Mouse (Mus musculus): Measurements from ENCODE around the gene Ina. TPM values are rescaled to one million over a fixed set of nuclear protein-coding genes. Genes with fewer than 3 reads are reported as not detected.

Ina gene
- 0.02 and 0.36 TPM in 2 replicates for polyA plus RNA-seq (2012; rRNA removed)
- 0.09 TPM in 1 of 2 replicates, not detected in the other for polyA plus RNA-seq (2014; fragmentation: Nextera tagmentation; extraction: Ambion mirVana)

DNA sequence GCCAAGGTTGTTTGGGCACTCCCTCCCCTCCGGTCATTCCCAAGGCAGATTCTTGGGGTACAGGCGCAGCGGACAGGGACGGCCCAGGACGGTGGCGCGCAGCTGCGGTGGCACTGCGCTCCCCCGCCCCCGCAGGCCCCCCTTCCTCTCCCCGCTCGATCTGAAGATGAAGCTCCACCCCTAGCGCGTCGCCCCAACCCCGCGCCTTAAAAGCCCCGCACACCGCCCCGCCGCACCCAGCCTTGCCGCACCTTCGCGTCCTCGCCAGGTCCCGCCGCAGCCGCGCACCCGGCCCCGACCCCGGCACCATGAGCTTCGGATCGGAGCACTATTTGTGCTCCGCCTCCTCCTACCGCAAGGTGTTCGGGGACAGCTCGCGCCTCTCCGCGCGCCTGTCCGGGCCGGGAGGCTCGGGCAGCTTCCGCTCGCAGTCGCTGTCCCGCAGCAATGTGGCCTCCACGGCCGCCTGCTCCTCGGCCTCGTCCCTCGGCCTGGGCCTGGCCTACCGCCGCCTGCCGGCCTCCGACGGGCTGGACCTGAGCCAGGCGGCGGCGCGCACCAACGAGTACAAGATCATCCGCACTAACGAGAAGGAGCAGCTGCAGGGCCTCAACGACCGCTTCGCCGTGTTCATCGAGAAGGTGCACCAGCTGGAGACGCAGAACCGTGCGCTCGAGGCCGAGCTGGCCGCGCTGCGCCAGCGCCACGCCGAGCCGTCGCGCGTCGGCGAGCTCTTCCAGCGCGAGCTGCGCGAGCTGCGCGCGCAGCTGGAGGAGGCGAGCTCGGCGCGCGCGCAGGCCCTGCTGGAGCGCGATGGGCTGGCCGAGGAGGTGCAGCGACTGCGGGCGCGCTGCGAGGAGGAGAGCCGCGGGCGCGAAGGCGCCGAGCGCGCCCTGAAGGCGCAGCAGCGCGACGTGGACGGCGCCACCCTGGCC lies at the start of gene Ina, which contains the start of gene Nt5c2:
Gene Ina (plus strand): TSS at position 252 of the 935 bp plus-strand sequence.
Gene Nt5c2 (minus strand): TSS at position 707 of the 935 bp plus-strand sequence.
- TF ChIP-seq CTCF (IDR thresholded peaks at IDR 0.05; ENCODE audit: low read depth) (no peak), EP300 (IDR thresholded peaks at IDR 0.05; ENCODE audit: low read depth) (no peak)
- H3K9me3 ChIP-seq (ENCODE audit: control insufficient read depth, low read length), result no peaks in the 10 kb centered on the region
- peak within 1 kb of the TSS; percentile 40 for H3K4me2 ChIP-seq (ENCODE audit: low read depth)
- peaks cover 57% of the 10 kb centered on the region for H3K27me3 ChIP-seq (ENCODE audit: control insufficient read depth, insufficient read depth, low read length)
- H3K4me1 ChIP-seq (replicated peaks; ENCODE audit: control insufficient read depth in 2 of 2, insufficient read depth in 2 of 2, low read length in 1 of 2), result no peaks in the 10 kb centered on the region
- ATAC-seq (ENCODE audit: insufficient read depth) (0 out of 2 replicates have a peak, but pooled peaks have one; percentile 18), DNase-seq (ENCODE audit: low read depth in 3 of 3, low spot score in 3 of 3) (peak; percentile 9 to 27 (median 26))
- no peaks in the 10 kb centered on the region for H3K36me3 ChIP-seq (replicated peaks; ENCODE audit: control insufficient read depth, insufficient read depth, low read depth)
- H3K4me3 ChIP-seq (ENCODE audit: insufficient read depth in 1 of 2, low read depth in 2 of 2, low read length in 2 of 2), result peak within 1 kb of the TSS; percentile 3 to 37; a peak in 3 of 4 replicates
- no peak within 1 kb of the TSS for H3K27ac ChIP-seq
- under 1% methylated on average over 123 of the region's 124 CpGs for WGBS (ENCODE audit: insufficient replicate concordance)
- no peak within 1 kb of the TSS for H3K9ac ChIP-seq (replicated peaks)

DNA sequence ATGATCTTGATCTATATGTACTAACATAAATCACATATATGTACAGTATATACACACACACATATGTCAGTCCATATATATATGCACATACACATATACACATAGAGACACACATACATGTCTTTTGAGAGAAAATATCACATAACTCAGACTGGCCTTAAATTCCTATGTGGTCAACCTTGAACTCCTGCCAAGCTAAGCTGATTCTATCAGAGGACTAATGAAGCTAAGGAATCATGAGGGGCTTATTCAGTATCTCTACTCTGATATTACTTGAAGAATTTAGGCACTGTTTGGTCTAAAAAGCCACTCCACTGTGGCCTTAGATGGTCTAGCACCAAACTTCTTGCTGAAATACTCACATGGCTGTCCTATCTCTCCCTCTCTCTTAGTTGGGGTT lies 49.0 kb upstream of the Ina start:
- no peaks in the 10 kb centered on the region for H3K27me3 ChIP-seq (ENCODE audit: control insufficient read depth, insufficient read depth, low read length)
- H3K36me3 ChIP-seq (replicated peaks; ENCODE audit: control insufficient read depth, insufficient read depth, low read depth), result no peaks in the 10 kb centered on the region
- H3K4me3 ChIP-seq (ENCODE audit: insufficient read depth in 1 of 2, low read depth in 2 of 2, low read length in 2 of 2), result no peak overlapping the region
- ATAC-seq (ENCODE audit: insufficient read depth), result no peak
- no peak for DNase-seq (ENCODE audit: low read depth in 3 of 3, low spot score in 3 of 3)
- H3K9ac ChIP-seq (replicated peaks), result no peak overlapping the region
- no peak for TF ChIP-seq EP300 (IDR thresholded peaks at IDR 0.05; ENCODE audit: low read depth)
- TF ChIP-seq CTCF (IDR thresholded peaks at IDR 0.05; ENCODE audit: low read depth), result no peak
- H3K27ac ChIP-seq, result no peak overlapping the region
- H3K4me2 ChIP-seq (ENCODE audit: low read depth), result no peak overlapping the region
- no peaks in the 10 kb centered on the region for H3K9me3 ChIP-seq (ENCODE audit: control insufficient read depth, low read length)
- H3K4me1 ChIP-seq (replicated peaks; ENCODE audit: control insufficient read depth in 2 of 2, insufficient read depth in 2 of 2, low read length in 1 of 2), result peaks cover 10 to 28% of the 10 kb centered on the region in 2 experiments

DNA sequence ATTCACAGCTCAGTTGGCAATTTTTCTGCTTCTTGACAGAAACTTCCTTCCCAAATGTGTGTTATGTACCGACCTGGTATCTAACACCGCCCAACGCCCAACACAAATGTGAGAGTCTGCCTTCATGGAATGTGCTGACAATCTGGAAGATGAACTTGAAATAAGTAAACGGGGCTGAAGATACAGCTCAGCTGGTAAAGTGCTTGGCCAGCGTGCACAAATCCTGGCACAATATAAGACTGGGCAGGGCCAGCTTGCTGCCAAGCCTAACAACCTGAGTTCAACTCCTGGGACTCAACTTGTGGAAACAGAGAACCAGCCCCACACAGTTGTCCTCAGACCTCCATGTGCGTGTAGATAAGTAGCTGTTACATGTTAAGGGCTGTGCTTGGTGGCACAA lies 48.2 kb upstream of the Ina start:
- Histone ChIP-seq H3K4me1 (replicated peaks; ENCODE audit: control insufficient read depth in 2 of 2, insufficient read depth in 2 of 2, low read length in 1 of 2) (peaks cover 5 to 29% of the 10 kb centered on the region in 2 experiments), H3K4me3 (ENCODE audit: insufficient read depth in 1 of 2, low read depth in 2 of 2, low read length in 2 of 2) (no peak overlapping the region), H3K27ac (no peak overlapping the region), H3K36me3 (replicated peaks; ENCODE audit: control insufficient read depth, insufficient read depth, low read depth) (no peaks in the 10 kb centered on the region), H3K4me2 (ENCODE audit: low read depth) (no peak overlapping the region), H3K9ac (replicated peaks) (no peak overlapping the region), H3K27me3 (ENCODE audit: control insufficient read depth, insufficient read depth, low read length) (no peaks in the 10 kb centered on the region), H3K9me3 (ENCODE audit: control insufficient read depth, low read length) (no peaks in the 10 kb centered on the region)
- no peak for TF ChIP-seq CTCF (IDR thresholded peaks at IDR 0.05; ENCODE audit: low read depth)
- no peak for TF ChIP-seq EP300 (IDR thresholded peaks at IDR 0.05; ENCODE audit: low read depth)
- 76% methylated on average over 6 of the region's 6 CpGs for WGBS (ENCODE audit: insufficient replicate concordance)
- ATAC-seq (ENCODE audit: insufficient read depth) (no peak), DNase-seq (ENCODE audit: low read depth in 3 of 3, low spot score in 3 of 3) (no peak)

DNA sequence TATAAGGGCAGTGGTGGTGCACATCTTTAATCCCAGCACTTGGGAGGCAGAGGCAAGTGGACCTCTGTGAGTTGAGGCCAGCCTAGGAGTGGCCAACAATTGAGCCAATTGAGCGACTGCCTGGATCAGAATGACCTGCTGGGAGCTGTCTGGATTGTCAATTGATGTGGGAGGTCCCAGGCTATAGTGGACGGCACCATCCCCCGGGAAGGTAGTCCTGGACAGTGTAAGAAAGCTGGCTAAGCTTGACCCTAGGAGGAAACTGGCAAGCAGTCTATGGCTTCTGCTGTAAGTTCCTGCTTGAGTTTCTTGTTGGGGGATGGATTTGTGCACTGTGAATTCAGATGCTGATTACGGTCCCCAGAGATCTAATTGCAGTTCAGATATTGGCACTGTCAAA lies 46.6 kb upstream of the Ina start:
- Histone ChIP-seq H3K9ac (replicated peaks) (no peak overlapping the region), H3K27me3 (ENCODE audit: control insufficient read depth, insufficient read depth, low read length) (no peaks in the 10 kb centered on the region), H3K4me1 (replicated peaks; ENCODE audit: control insufficient read depth in 2 of 2, insufficient read depth in 2 of 2, low read length in 1 of 2) (peaks cover 2 to 28% of the 10 kb centered on the region in 2 experiments), H3K9me3 (ENCODE audit: control insufficient read depth, low read length) (no peaks in the 10 kb centered on the region), H3K4me2 (ENCODE audit: low read depth) (no peak overlapping the region), H3K4me3 (ENCODE audit: insufficient read depth in 1 of 2, low read depth in 2 of 2, low read length in 2 of 2) (no peak overlapping the region), H3K36me3 (replicated peaks; ENCODE audit: control insufficient read depth, insufficient read depth, low read depth) (no peaks in the 10 kb centered on the region), H3K27ac (no peak overlapping the region)
- ATAC-seq (ENCODE audit: insufficient read depth), result no peak
- no peak for DNase-seq (ENCODE audit: low read depth in 3 of 3, low spot score in 3 of 3)
- TF ChIP-seq CTCF (IDR thresholded peaks at IDR 0.05; ENCODE audit: low read depth) (no peak), EP300 (IDR thresholded peaks at IDR 0.05; ENCODE audit: low read depth) (no peak)
- WGBS (ENCODE audit: insufficient replicate concordance), result 70% methylated on average over 4 of the region's 4 CpGs

DNA sequence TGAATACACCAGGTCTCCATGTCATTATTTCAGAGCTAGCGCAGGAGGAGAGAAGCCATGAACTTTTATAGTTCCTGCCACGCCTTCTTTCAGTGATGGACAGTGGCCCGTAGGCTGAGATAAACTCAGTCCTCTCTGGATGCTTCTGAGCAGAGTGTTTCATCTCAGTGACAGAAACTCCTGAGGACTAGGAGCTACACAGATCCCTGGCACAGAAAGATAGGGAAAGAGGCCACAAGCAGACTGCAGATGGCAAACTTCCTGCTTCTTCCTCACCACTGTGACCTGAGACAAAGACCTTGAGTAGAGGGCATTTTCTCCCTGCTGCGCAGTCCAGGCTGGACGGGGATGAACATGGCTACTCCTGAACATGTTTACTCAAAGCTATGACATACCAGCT lies 45.7 kb upstream of the Ina start:
- H3K4me1 ChIP-seq (replicated peaks; ENCODE audit: control insufficient read depth in 2 of 2, insufficient read depth in 2 of 2, low read length in 1 of 2), result peaks cover 0 to 28% of the 10 kb centered on the region in 2 experiments
- H3K4me3 ChIP-seq (ENCODE audit: insufficient read depth in 1 of 2, low read depth in 2 of 2, low read length in 2 of 2), result no peak overlapping the region
- H3K36me3 ChIP-seq (replicated peaks; ENCODE audit: control insufficient read depth, insufficient read depth, low read depth), result no peaks in the 10 kb centered on the region
- no peak overlapping the region for H3K27ac ChIP-seq
- DNase-seq (ENCODE audit: low read depth in 3 of 3, low spot score in 3 of 3), result no peak
- 49% methylated on average over 5 of the region's 5 CpGs for WGBS (ENCODE audit: insufficient replicate concordance)
- no peak for ATAC-seq (ENCODE audit: insufficient read depth)
- H3K9ac ChIP-seq (replicated peaks), result no peak overlapping the region
- no peaks in the 10 kb centered on the region for H3K9me3 ChIP-seq (ENCODE audit: control insufficient read depth, low read length)
- H3K27me3 ChIP-seq (ENCODE audit: control insufficient read depth, insufficient read depth, low read length), result no peaks in the 10 kb centered on the region
- TF ChIP-seq CTCF (IDR thresholded peaks at IDR 0.05; ENCODE audit: low read depth), result no peak
- no peak for TF ChIP-seq EP300 (IDR thresholded peaks at IDR 0.05; ENCODE audit: low read depth)
- no peak overlapping the region for H3K4me2 ChIP-seq (ENCODE audit: low read depth)
